In genomic region chr8:64048556-64048955, GRCm38 (mm10) we compare ENCODE assay signal across 31 mouse cellular contexts.
DNase-seq lines count a peak whose midpoint lies in the region; ATAC-seq and TF ChIP-seq lines count a peak whose summit lies in the region.
"Had no signal": no experiment of that assay in that cellular context is flagged by ENCODE, and none has a peak within 500 bp of the region (broad histone marks: within the 10 kb centered on the region; RNA-seq: fewer than 3 reads in every experiment).

No protein-coding gene starts in this region.

- TF ChIP-seq CTCF in lung, embryonic 14.5 days (IDR thresholded peaks at IDR 0.05; ENCODE audit: low read depth): no peak
- no peak for TF ChIP-seq CTCF in kidney, adult 2 months (conservative IDR thresholded peaks at IDR 0.05; ENCODE audit: insufficient read depth, insufficient read length, low read depth, low read length)

- H3K9ac ChIP-seq in forebrain, embryonic 13.5 days: no peak overlapping the region
- no peak overlapping the region for H3K9ac ChIP-seq in lung, embryonic 14.5 days
- H3K9ac ChIP-seq in forebrain, embryonic 16.5 days (replicated peaks; ENCODE audit: low read depth, low read length): no peak overlapping the region
- H3K9ac ChIP-seq: embryonic facial prominence, embryonic 13.5 days; hindbrain, embryonic 15.5 days; liver, embryonic 15.5 days; midbrain, embryonic 15.5 days; neural tube, embryonic 12.5 days; stomach, embryonic 15.5 days had no signal

- H3K4me1 ChIP-seq in forebrain, embryonic 13.5 days: peaks cover 11% of the 10 kb centered on the region
- H3K4me1 ChIP-seq in forebrain, embryonic 10.5 days: peaks cover 20% of the 10 kb centered on the region; the same call in 1 of the 2 replicates
- H3K4me1 ChIP-seq in lung, embryonic 14.5 days (ENCODE audit: insufficient read depth): no peaks in the 10 kb centered on the region
- 0 out of 2 replicates have a peak, but pooled peaks cover 5% of the 10 kb centered on the region for H3K4me1 ChIP-seq in forebrain, embryonic 16.5 days (replicated peaks; ENCODE audit: control insufficient read depth, insufficient read depth, low read length)
- no peaks in the 10 kb centered on the region for H3K4me1 ChIP-seq in kidney, adult 2 months (ENCODE audit: control insufficient read depth, insufficient read depth, low read length)
- H3K4me1 ChIP-seq: embryonic facial prominence, embryonic 13.5 days; liver, embryonic 15.5 days; megakaryocyte, embryonic 14.5 days; midbrain, embryonic 15.5 days; neural tube, embryonic 12.5 days; stomach, embryonic 15.5 days had no signal

- H3K4me2 ChIP-seq in forebrain, embryonic 13.5 days: no peak overlapping the region
- no peak overlapping the region; the same call in 1 of the 2 replicates for H3K4me2 ChIP-seq in lung, embryonic 14.5 days
- no peak overlapping the region for H3K4me2 ChIP-seq in forebrain, embryonic 16.5 days (ENCODE audit: low read length)
- H3K4me2 ChIP-seq: embryonic facial prominence, embryonic 13.5 days; hindbrain, embryonic 15.5 days; liver, embryonic 15.5 days; midbrain, embryonic 15.5 days; neural tube, embryonic 12.5 days; stomach, embryonic 15.5 days had no signal

- no peaks in the 10 kb centered on the region for H3K27me3 ChIP-seq in forebrain, embryonic 13.5 days
- no peaks in the 10 kb centered on the region for H3K27me3 ChIP-seq in forebrain, embryonic 10.5 days (ENCODE audit: poor library complexity, severe bottlenecking)
- H3K27me3 ChIP-seq in lung, embryonic 14.5 days (ENCODE audit: insufficient read depth, low read length): no peaks in the 10 kb centered on the region
- no peaks in the 10 kb centered on the region for H3K27me3 ChIP-seq in forebrain, embryonic 16.5 days (replicated peaks; ENCODE audit: control insufficient read depth, insufficient read depth, low read length)
- H3K27me3 ChIP-seq in kidney, adult 2 months (replicated peaks; ENCODE audit: control insufficient read depth, insufficient read depth, low read length): no peaks in the 10 kb centered on the region
- H3K27me3 ChIP-seq: CH12.LX; embryonic facial prominence, embryonic 13.5 days; hindbrain, embryonic 15.5 days; liver, embryonic 15.5 days; megakaryocyte, embryonic 14.5 days; midbrain, embryonic 15.5 days; neural tube, embryonic 12.5 days; stomach, embryonic 15.5 days had no signal

- DNase-seq in forebrain, embryonic 10.5 days (ENCODE audit: extremely low spot score, low spot score): no peak
- peak; percentile 40 for DNase-seq in lung, embryonic 14.5 days
- no peak for DNase-seq in lung, adult 18-20 months
- peak; percentile 9 for DNase-seq in telencephalon, adult 2 months (ENCODE audit: low read depth, low spot score)
- DNase-seq in kidney, adult 2 months: no peak
- DNase-seq: adrenal gland, adult 8-10 months; cerebellum, adult 11-12 months; cerebellum, adult 9-11 months; embryo, embryonic 11 days; gastrocnemius, postnatal 14 days; heart, postnatal 14 days; kidney, adult 11 months; kidney, postnatal 36 days; layer of hippocampus, postnatal 36 days; lung, postnatal 36 days; right cerebral cortex, postnatal 25 days; thymus, postnatal 14 days had no signal

- no peak overlapping the region for H3K27ac ChIP-seq in forebrain, embryonic 13.5 days
- no peak overlapping the region for H3K27ac ChIP-seq in forebrain, embryonic 10.5 days
- H3K27ac ChIP-seq in lung, embryonic 14.5 days (ENCODE audit: low read depth): no peak overlapping the region
- no peak overlapping the region for H3K27ac ChIP-seq in forebrain, embryonic 16.5 days (ENCODE audit: low read length)
- no peak overlapping the region for H3K27ac ChIP-seq in kidney, adult 2 months (ENCODE audit: insufficient read depth, low read depth, low read length)
- H3K27ac ChIP-seq: embryonic facial prominence, embryonic 13.5 days; hindbrain, embryonic 10.5 days; hindbrain, embryonic 15.5 days; layer of hippocampus, adult 2 months; liver, embryonic 15.5 days; midbrain, embryonic 15.5 days; neural tube, embryonic 12.5 days; stomach, embryonic 15.5 days had no signal

- no peaks in the 10 kb centered on the region for H3K36me3 ChIP-seq in forebrain, embryonic 13.5 days (ENCODE audit: poor library complexity, severe bottlenecking)
- H3K36me3 ChIP-seq in forebrain, embryonic 10.5 days (replicated peaks): no peaks in the 10 kb centered on the region
- no peaks in the 10 kb centered on the region for H3K36me3 ChIP-seq in lung, embryonic 14.5 days (ENCODE audit: insufficient read depth)
- no peaks in the 10 kb centered on the region for H3K36me3 ChIP-seq in forebrain, embryonic 16.5 days (ENCODE audit: control insufficient read depth, insufficient read depth)
- no peaks in the 10 kb centered on the region for H3K36me3 ChIP-seq in kidney, adult 2 months (ENCODE audit: control insufficient read depth, insufficient read depth, low read length)
- H3K36me3 ChIP-seq: embryonic facial prominence, embryonic 13.5 days; hindbrain, embryonic 10.5 days; hindbrain, embryonic 15.5 days; liver, embryonic 15.5 days; midbrain, embryonic 15.5 days; neural tube, embryonic 12.5 days; stomach, embryonic 15.5 days had no signal

- no peaks in the 10 kb centered on the region for H3K9me3 ChIP-seq in forebrain, embryonic 13.5 days (replicated peaks)
- H3K9me3 ChIP-seq in forebrain, embryonic 10.5 days: no peaks in the 10 kb centered on the region
- H3K9me3 ChIP-seq in lung, embryonic 14.5 days (ENCODE audit: low read depth, low read length): no peaks in the 10 kb centered on the region
- no peaks in the 10 kb centered on the region for H3K9me3 ChIP-seq in forebrain, embryonic 16.5 days (ENCODE audit: control insufficient read depth, low read length)
- H3K9me3 ChIP-seq: embryonic facial prominence, embryonic 13.5 days; hindbrain, embryonic 10.5 days; hindbrain, embryonic 15.5 days; liver, embryonic 15.5 days; megakaryocyte, embryonic 14.5 days; midbrain, embryonic 15.5 days; neural tube, embryonic 12.5 days; stomach, embryonic 15.5 days had no signal

- WGBS in forebrain, embryonic 13.5 days: 17% methylated on average over 3 of the region's 3 CpGs
- WGBS in forebrain, embryonic 10.5 days: 80% methylated on average over 3 of the region's 3 CpGs
- WGBS in lung, embryonic 14.5 days: 45% methylated on average over 3 of the region's 3 CpGs
- WGBS in forebrain, embryonic 16.5 days: 9% methylated on average over 3 of the region's 3 CpGs
- WGBS in kidney, adult 2 months: 85% methylated on average over 3 of the region's 3 CpGs

- ATAC-seq in forebrain, embryonic 13.5 days: peak; percentile 77
- 0 out of 2 replicates have a peak, but pooled peaks have one; percentile 8 for ATAC-seq in lung, embryonic 14.5 days (ENCODE audit: insufficient read depth)
- ATAC-seq in forebrain, embryonic 16.5 days: peak; percentile 69; the same call in 1 of the 2 replicates
- ATAC-seq: activated CD4-positive, CD25-positive, alpha-beta regulatory T cell, adult 4 months; inflammation-experienced regulatory T-cells, adult 6 months; midbrain, embryonic 15.5 days had no signal

- H3K4me3 ChIP-seq in forebrain, embryonic 13.5 days: no peak overlapping the region
- H3K4me3 ChIP-seq in forebrain, embryonic 10.5 days: no peak overlapping the region
- H3K4me3 ChIP-seq in lung, embryonic 14.5 days (ENCODE audit: low read depth, low read length): no peak overlapping the region
- H3K4me3 ChIP-seq in forebrain, embryonic 16.5 days (replicated peaks; ENCODE audit: low read length): no peak overlapping the region
- no peak overlapping the region for H3K4me3 ChIP-seq in kidney, adult 2 months (ENCODE audit: insufficient read depth, low read depth, low read length)
- H3K4me3 ChIP-seq: embryonic facial prominence, embryonic 13.5 days; hindbrain, embryonic 10.5 days; hindbrain, embryonic 15.5 days; layer of hippocampus, adult 2 months; liver, embryonic 15.5 days; megakaryocyte, embryonic 14.5 days; midbrain, embryonic 15.5 days; neural tube, embryonic 12.5 days; stomach, embryonic 15.5 days had no signal

- no peak for TF ChIP-seq POLR2A in kidney, adult 2 months (IDR thresholded peaks at IDR 0.05; ENCODE audit: low read depth, low read length)

Comparison
In these comparisons a context has a peak if more than half of its experiments do, and no peak if none do; other contexts are left out.
1. DNase-seq: peak in lung, embryonic 14.5 days (single experiment) and telencephalon, adult 2 months (single experiment); none in forebrain, embryonic 10.5 days (single experiment), lung, adult 18-20 months (0 of 2) and kidney, adult 2 months (single experiment).
2. ATAC-seq: peak in every context shown above with its lines; median percentile 77 in forebrain, embryonic 13.5 days; 69 in forebrain, embryonic 16.5 days; 8 in lung, embryonic 14.5 days.